Mouse (Mus musculus): ENCODE data around the gene Mpp6. TPM values are rescaled to one million over a fixed set of nuclear protein-coding genes. Genes with fewer than 3 reads are reported as not detected.

Mpp6 gene
- polyA plus RNA-seq, 1 experiment from 2014 or later, result 70.1 TPM

- Histone ChIP-seq H3K36me3 (ENCODE audit: control insufficient read depth, insufficient read depth, low read length) (no peaks in the 10 kb centered on the region), H3K4me2 (ENCODE audit: low read depth, low read length) (no peak overlapping the region)
- 67% methylated on average over 7 of the region's 7 CpGs for WGBS
Measured at GRCm38 (mm10) chr6:50091462-50092154, 18.4 kb upstream of the Mpp6 start.

GRCm38 (mm10) chr6:50109201-50109756, 762 bp upstream of the Mpp6 start:
- peak overlapping the region; percentile 86 for H3K4me3 ChIP-seq (ENCODE audit: low read depth, low read length)
- H3K4me1 ChIP-seq (ENCODE audit: control insufficient read depth, insufficient read depth, low read length), result peaks cover 12% of the 10 kb centered on the region
- H3K27ac ChIP-seq (ENCODE audit: low read depth, low read length), result peak overlapping the region; percentile 82
- no peaks in the 10 kb centered on the region for H3K27me3 ChIP-seq (ENCODE audit: control insufficient read depth, insufficient read depth, low read length)
- no peaks in the 10 kb centered on the region for H3K9me3 ChIP-seq (ENCODE audit: control insufficient read depth, low read length)
- peak overlapping the region; percentile 89 for H3K4me2 ChIP-seq (ENCODE audit: low read depth, low read length)
- peak; percentile 4; the same call in 1 of the 2 replicates for ATAC-seq (ENCODE audit: low read depth)
- peak overlapping the region; percentile 93 for H3K9ac ChIP-seq (replicated peaks; ENCODE audit: low read depth, low read length)
- H3K36me3 ChIP-seq (ENCODE audit: control insufficient read depth, insufficient read depth, low read length), result no peaks in the 10 kb centered on the region
- WGBS, result 3% methylated on average over 15 of the region's 15 CpGs

More at GRCm38 (mm10) chr6:50091462-50092154, 18.4 kb upstream of the Mpp6 start:
- Histone ChIP-seq H3K27ac (ENCODE audit: low read depth, low read length) (no peak overlapping the region), H3K27me3 (ENCODE audit: control insufficient read depth, insufficient read depth, low read length) (no peaks in the 10 kb centered on the region), H3K4me1 (ENCODE audit: control insufficient read depth, insufficient read depth, low read length) (no peaks in the 10 kb centered on the region), H3K4me3 (ENCODE audit: low read depth, low read length) (no peak overlapping the region), H3K9me3 (ENCODE audit: control insufficient read depth, low read length) (no peaks in the 10 kb centered on the region), H3K9ac (replicated peaks; ENCODE audit: low read depth, low read length) (no peak overlapping the region)
- ATAC-seq (ENCODE audit: low read depth), result no peak

- H3K27me3 ChIP-seq (ENCODE audit: control insufficient read depth, insufficient read depth, low read length), result no peaks in the 10 kb centered on the region
- peak; percentile 76 for ATAC-seq (ENCODE audit: low read depth)
- peak overlapping the region; percentile 93 for H3K9ac ChIP-seq (replicated peaks; ENCODE audit: low read depth, low read length)
- H3K27ac ChIP-seq (ENCODE audit: low read depth, low read length), result peak overlapping the region; percentile 82
- peaks cover 12% of the 10 kb centered on the region for H3K4me1 ChIP-seq (ENCODE audit: control insufficient read depth, insufficient read depth, low read length)
- H3K36me3 ChIP-seq (ENCODE audit: control insufficient read depth, insufficient read depth, low read length), result no peaks in the 10 kb centered on the region
- H3K4me3 ChIP-seq (ENCODE audit: low read depth, low read length), result peak overlapping the region; percentile 86
- H3K9me3 ChIP-seq (ENCODE audit: control insufficient read depth, low read length), result no peaks in the 10 kb centered on the region
- peak overlapping the region; percentile 89 for H3K4me2 ChIP-seq (ENCODE audit: low read depth, low read length)
- WGBS, result 1% methylated on average over 51 of the region's 72 CpGs
Measured at GRCm38 (mm10) chr6:50110379-50110941, 419 bp downstream of the Mpp6 start.

- Histone ChIP-seq H3K27ac (ENCODE audit: low read depth, low read length) (no peak overlapping the region), H3K36me3 (ENCODE audit: control insufficient read depth, insufficient read depth, low read length) (no peaks in the 10 kb centered on the region)
- 6% methylated on average over 6 of the region's 6 CpGs for WGBS
Measured at GRCm38 (mm10) chr6:50111111-50111655, 1.1 kb downstream of the Mpp6 start.

GRCm38 (mm10) chr6:50112775-50113174, 2.7 kb downstream of the Mpp6 start:
- ATAC-seq (ENCODE audit: low read depth), result peak; percentile 82
- no peak overlapping the region for H3K27ac ChIP-seq (ENCODE audit: low read depth, low read length)
- H3K4me2 ChIP-seq (ENCODE audit: low read depth, low read length), result peak overlapping the region; percentile 23; the same call in 1 of the 2 replicates
- no peak overlapping the region for H3K9ac ChIP-seq (replicated peaks; ENCODE audit: low read depth, low read length)
- WGBS, result under 1% methylated on average over 8 of the region's 8 CpGs
- peaks cover 12% of the 10 kb centered on the region for H3K4me1 ChIP-seq (ENCODE audit: control insufficient read depth, insufficient read depth, low read length)
- H3K36me3 ChIP-seq (ENCODE audit: control insufficient read depth, insufficient read depth, low read length), result no peaks in the 10 kb centered on the region
- H3K27me3 ChIP-seq (ENCODE audit: control insufficient read depth, insufficient read depth, low read length), result no peaks in the 10 kb centered on the region
- H3K4me3 ChIP-seq (ENCODE audit: low read depth, low read length), result no peak overlapping the region
- no peaks in the 10 kb centered on the region for H3K9me3 ChIP-seq (ENCODE audit: control insufficient read depth, low read length)

More at GRCm38 (mm10) chr6:50111111-50111655, 1.1 kb downstream of the Mpp6 start:
- ATAC-seq (ENCODE audit: low read depth), result no peak
- H3K4me2 ChIP-seq (ENCODE audit: low read depth, low read length), result peak overlapping the region; percentile 89
- peak overlapping the region; percentile 86 for H3K4me3 ChIP-seq (ENCODE audit: low read depth, low read length)
- no peaks in the 10 kb centered on the region for H3K27me3 ChIP-seq (ENCODE audit: control insufficient read depth, insufficient read depth, low read length)
- peak overlapping the region; percentile 93 for H3K9ac ChIP-seq (replicated peaks; ENCODE audit: low read depth, low read length)
- H3K4me1 ChIP-seq (ENCODE audit: control insufficient read depth, insufficient read depth, low read length), result peaks cover 12% of the 10 kb centered on the region
- no peaks in the 10 kb centered on the region for H3K9me3 ChIP-seq (ENCODE audit: control insufficient read depth, low read length)

- Histone ChIP-seq H3K4me3 (ENCODE audit: low read depth, low read length) (no peak overlapping the region), H3K4me2 (ENCODE audit: low read depth, low read length) (no peak overlapping the region), H3K27ac (ENCODE audit: low read depth, low read length) (no peak overlapping the region), H3K36me3 (ENCODE audit: control insufficient read depth, insufficient read depth, low read length) (no peaks in the 10 kb centered on the region), H3K27me3 (ENCODE audit: control insufficient read depth, insufficient read depth, low read length) (no peaks in the 10 kb centered on the region), H3K9me3 (ENCODE audit: control insufficient read depth, low read length) (no peaks in the 10 kb centered on the region), H3K9ac (replicated peaks; ENCODE audit: low read depth, low read length) (no peak overlapping the region), H3K4me1 (ENCODE audit: control insufficient read depth, insufficient read depth, low read length) (peaks cover 8% of the 10 kb centered on the region)
- 78% methylated on average over 6 of the region's 6 CpGs for WGBS
- ATAC-seq (ENCODE audit: low read depth), result no peak
Measured at GRCm38 (mm10) chr6:50114280-50114679, 4.2 kb downstream of the Mpp6 start.

- Histone ChIP-seq H3K9ac (replicated peaks; ENCODE audit: low read depth, low read length) (no peak overlapping the region), H3K27me3 (ENCODE audit: control insufficient read depth, insufficient read depth, low read length) (no peaks in the 10 kb centered on the region), H3K4me1 (ENCODE audit: control insufficient read depth, insufficient read depth, low read length) (no peaks in the 10 kb centered on the region), H3K27ac (ENCODE audit: low read depth, low read length) (no peak overlapping the region), H3K36me3 (ENCODE audit: control insufficient read depth, insufficient read depth, low read length) (no peaks in the 10 kb centered on the region), H3K4me3 (ENCODE audit: low read depth, low read length) (no peak overlapping the region), H3K4me2 (ENCODE audit: low read depth, low read length) (no peak overlapping the region), H3K9me3 (ENCODE audit: control insufficient read depth, low read length) (no peaks in the 10 kb centered on the region)
- no peak for ATAC-seq (ENCODE audit: low read depth)
- WGBS, result 100% methylated on average over 1 of the region's 1 CpGs
Measured at GRCm38 (mm10) chr6:50120931-50121330, 10.9 kb downstream of the Mpp6 start.

GRCm38 (mm10) chr6:50122835-50123234, 12.8 kb downstream of the Mpp6 start:
- no peaks in the 10 kb centered on the region for H3K27me3 ChIP-seq (ENCODE audit: control insufficient read depth, insufficient read depth, low read length)
- no peak overlapping the region for H3K27ac ChIP-seq (ENCODE audit: low read depth, low read length)
- no peaks in the 10 kb centered on the region for H3K36me3 ChIP-seq (ENCODE audit: control insufficient read depth, insufficient read depth, low read length)
- 97% methylated on average over 4 of the region's 4 CpGs for WGBS
- no peak overlapping the region for H3K4me3 ChIP-seq (ENCODE audit: low read depth, low read length)
- no peak overlapping the region for H3K9ac ChIP-seq (replicated peaks; ENCODE audit: low read depth, low read length)
- H3K4me1 ChIP-seq (ENCODE audit: control insufficient read depth, insufficient read depth, low read length), result no peaks in the 10 kb centered on the region
- H3K4me2 ChIP-seq (ENCODE audit: low read depth, low read length), result no peak overlapping the region
- ATAC-seq (ENCODE audit: low read depth), result no peak
- H3K9me3 ChIP-seq (ENCODE audit: control insufficient read depth, low read length), result no peaks in the 10 kb centered on the region

- 87% methylated on average over 2 of the region's 2 CpGs for WGBS
- no peak for ATAC-seq (ENCODE audit: low read depth)
- H3K27me3 ChIP-seq (ENCODE audit: control insufficient read depth, insufficient read depth, low read length), result no peaks in the 10 kb centered on the region
- no peak overlapping the region for H3K9ac ChIP-seq (replicated peaks; ENCODE audit: low read depth, low read length)
- H3K27ac ChIP-seq (ENCODE audit: low read depth, low read length), result no peak overlapping the region
- no peak overlapping the region for H3K4me2 ChIP-seq (ENCODE audit: low read depth, low read length)
- H3K4me3 ChIP-seq (ENCODE audit: low read depth, low read length), result no peak overlapping the region
- H3K36me3 ChIP-seq (ENCODE audit: control insufficient read depth, insufficient read depth, low read length), result no peaks in the 10 kb centered on the region
- no peaks in the 10 kb centered on the region for H3K4me1 ChIP-seq (ENCODE audit: control insufficient read depth, insufficient read depth, low read length)
- no peaks in the 10 kb centered on the region for H3K9me3 ChIP-seq (ENCODE audit: control insufficient read depth, low read length)
Measured at GRCm38 (mm10) chr6:50124197-50124596, 14.2 kb downstream of the Mpp6 start.
